In genomic region chr2:107304707-107305106, GRCm38 (mm10) we compare ENCODE assay signal across 26 mouse cellular contexts. TPM values are rescaled to one million over a fixed set of nuclear protein-coding genes. Genes with fewer than 3 reads are reported as not detected.
"Had no signal": no experiment of that assay in that cellular context is flagged by ENCODE, and none has a peak within 500 bp of the region (broad histone marks: within the 10 kb centered on the region; RNA-seq: fewer than 3 reads in every experiment).

No protein-coding gene starts in this region.

- H3K27ac ChIP-seq: limb, embryonic 10.5 days; limb, embryonic 13.5 days; liver, embryonic 12.5 days; liver, embryonic 15.5 days; lung, embryonic 15.5 days; midbrain, embryonic 10.5 days; midbrain, embryonic 13.5 days; neural tube, embryonic 13.5 days; stomach, postnatal 0 days had no signal

- H3K4me1 ChIP-seq: limb, embryonic 10.5 days; limb, embryonic 13.5 days; liver, embryonic 12.5 days; liver, embryonic 15.5 days; lung, embryonic 15.5 days; megakaryocyte, embryonic 14.5 days; neural tube, embryonic 13.5 days had no signal

- H3K36me3 ChIP-seq: limb, embryonic 10.5 days; limb, embryonic 13.5 days; liver, embryonic 12.5 days; liver, embryonic 15.5 days; lung, embryonic 15.5 days; midbrain, embryonic 10.5 days; midbrain, embryonic 13.5 days; neural tube, embryonic 13.5 days had no signal

- H3K4me3 ChIP-seq: limb, embryonic 10.5 days; limb, embryonic 13.5 days; liver, embryonic 12.5 days; liver, embryonic 15.5 days; lung, embryonic 15.5 days; megakaryocyte, embryonic 14.5 days; midbrain, embryonic 10.5 days; midbrain, embryonic 13.5 days; myocyte; neural tube, embryonic 13.5 days had no signal

- H3K27me3 ChIP-seq: limb, embryonic 13.5 days; liver, embryonic 12.5 days; liver, embryonic 15.5 days; lung, embryonic 15.5 days; megakaryocyte, embryonic 14.5 days; midbrain, embryonic 13.5 days; neural tube, embryonic 13.5 days had no signal

- DNase-seq: kidney, adult 9 months; kidney, postnatal 14 days; kidney, postnatal 4 days; layer of hippocampus, adult 9-11 months; layer of hippocampus, postnatal 36 days; liver; lung, adult 18-20 months; lung, postnatal 10 days; lung, postnatal 36 days; retina, postnatal 1 day; right cerebral cortex, postnatal 4 days; thymus, adult 2 months; thymus, postnatal 14 days had no signal

- H3K9ac ChIP-seq: limb, embryonic 13.5 days; liver, embryonic 12.5 days; liver, embryonic 15.5 days; lung, embryonic 15.5 days; midbrain, embryonic 13.5 days; neural tube, embryonic 13.5 days had no signal

- ATAC-seq: liver, embryonic 12.5 days; midbrain, embryonic 13.5 days had no signal

- H3K4me2 ChIP-seq: limb, embryonic 13.5 days; liver, embryonic 12.5 days; liver, embryonic 15.5 days; lung, embryonic 15.5 days; midbrain, embryonic 13.5 days; neural tube, embryonic 13.5 days had no signal

- H3K9me3 ChIP-seq: limb, embryonic 10.5 days; limb, embryonic 13.5 days; liver, embryonic 12.5 days; lung, embryonic 15.5 days; megakaryocyte, embryonic 14.5 days; midbrain, embryonic 10.5 days; midbrain, embryonic 13.5 days; neural tube, embryonic 13.5 days had no signal

RNA-seq across cellular contexts. Expression of gene Kcna4, which starts 14.3 kb away (rescaled TPM):
- total RNA-seq: monocyte, adult 5-6 weeks; neutrophil, adult 5-6 weeks had no signal
